Mouse (Mus musculus) liver, adult 2 months (tissue): Measurements from ENCODE around the gene Syngap1.

Experiments used
- CTCF ChIP-seq: fragments of 200-500 bp; IDR thresholded peaks from 2 replicates; pipeline ENCODE4 v1.5.1; 2011; ENCODE audit warnings: low read depth, low read length, control low read depth
- POLR2A ChIP-seq: fragments of 200-500 bp; IDR thresholded peaks from 2 replicates; pipeline ENCODE4 v1.6.1; 2011; ENCODE audit warnings: low read length, control low read depth; ENCODE audit not compliant: insufficient read depth; ENCODE audit errors: extremely low read depth

- TF ChIP-seq CTCF (no peak), POLR2A (no peak)
Measured at GRCm38 (mm10) chr17:26974547-26974946, 33.5 kb downstream of the Syngap1 start.
